Mouse (Mus musculus) bone marrow, adult 2 months (tissue): ENCODE results near the gene Selplg. TPM values are rescaled to one million over a fixed set of nuclear protein-coding genes. Genes with fewer than 3 reads are reported as not detected.

Experiments
- H3K27ac ChIP-seq: fragments of 200-500 bp; 2 replicates; pipeline ENCODE4 v1.5.1; 2012; ENCODE audit warnings: low read depth, mild to moderate bottlenecking, control low read depth, inconsistent platforms, low read length; ENCODE audit not compliant: control insufficient read depth, poor library complexity, insufficient read depth
- H3K4me1 ChIP-seq: fragments of 200-500 bp; 2 replicates; pipeline ENCODE4 v1.6.1; 2011; ENCODE audit warnings: low read length; ENCODE audit not compliant: control insufficient read depth, insufficient read depth
- H3K4me3 ChIP-seq: fragments of 200-500 bp; replicated peaks from 2 replicates; pipeline ENCODE3; 2011; ENCODE audit warnings: mild to moderate bottlenecking, low read depth, low read length, control low read depth; ENCODE audit not compliant: control insufficient read depth
- CTCF ChIP-seq: fragments of 200-500 bp; IDR thresholded peaks from 2 replicates; pipeline ENCODE4 v1.5.1; 2011; ENCODE audit warnings: low read length, control low read depth; ENCODE audit not compliant: control insufficient read depth, insufficient read depth
- POLR2A ChIP-seq: fragments of 200-500 bp; IDR thresholded peaks from 2 replicates; pipeline ENCODE4 v1.6.1; 2011; ENCODE audit warnings: low read depth, mild to moderate bottlenecking, control low read depth, low read length, borderline replicate concordance; ENCODE audit not compliant: control insufficient read depth
- WGBS: fragments of 180-500 bp; shearing (Covaris S2); methylation state at CpG from one replicate; pipeline ENCODE4 v1.1.7; 2018; 5-methylcytosine and 5-hydroxymethylcytosine counted together
- polyA plus RNA-seq: library from polyadenylated mRNA; stranded (reverse); fragments of >200 nt; gene quantifications from 2 replicates; pipeline ENCODE4 v1.2.4, GENCODE M21; 2011; ENCODE audit warnings: low replicate concordance; ENCODE audit not compliant: missing spikeins, insufficient read depth, insufficient read length

Gene Selplg
- polyA plus RNA-seq, 1 experiment, result 146 TPM

- WGBS, result 73% methylated on average over 8 of the region's 8 CpGs
- H3K4me1 ChIP-seq, result peaks cover 3% of the 10 kb centered on the region
- H3K4me3 ChIP-seq, result no peak overlapping the region
- TF ChIP-seq CTCF (no peak), POLR2A (no peak)
- H3K27ac ChIP-seq, result no peak overlapping the region
These were observed 18.3 kb upstream of the Selplg start for GRCm38 (mm10) chr5:113850680-113851230.

- Histone ChIP-seq H3K27ac (no peak overlapping the region; the same call in 1 of the 2 replicates), H3K4me1 (peaks cover 9% of the 10 kb centered on the region), H3K4me3 (no peak overlapping the region)
- no peak for TF ChIP-seq POLR2A
- no peak for TF ChIP-seq CTCF
- WGBS, result 91% methylated on average over 9 of the region's 9 CpGs
These were observed 15.2 kb upstream of the Selplg start for GRCm38 (mm10) chr5:113847636-113848035.

- TF ChIP-seq CTCF (no peak), POLR2A (no peak)
- Histone ChIP-seq H3K27ac (peak overlapping the region; percentile 36; the same call in 1 of the 2 replicates), H3K4me1 (peaks cover 11% of the 10 kb centered on the region), H3K4me3 (no peak overlapping the region)
- 65% methylated on average over 8 of the region's 8 CpGs for WGBS
These were observed 14.2 kb upstream of the Selplg start for GRCm38 (mm10) chr5:113846656-113847055.

GRCm38 (mm10) chr5:113845627-113846026, 13.2 kb upstream of the Selplg start:
- no peak for TF ChIP-seq POLR2A
- TF ChIP-seq CTCF, result no peak
- H3K4me1 ChIP-seq, result peaks cover 11% of the 10 kb centered on the region
- H3K27ac ChIP-seq, result no peak overlapping the region
- WGBS, result 84% methylated on average over 8 of the region's 8 CpGs
- no peak overlapping the region for H3K4me3 ChIP-seq

- Histone ChIP-seq H3K27ac (0 out of 2 replicates have a peak overlapping the region, but pooled peaks have one; percentile 4), H3K4me3 (no peak overlapping the region), H3K4me1 (peaks cover 12% of the 10 kb centered on the region)
- WGBS, result 18% methylated on average over 7 of the region's 7 CpGs
- TF ChIP-seq POLR2A, result no peak
- TF ChIP-seq CTCF, result peak; percentile 99
These were observed 12.3 kb upstream of the Selplg start for GRCm38 (mm10) chr5:113844721-113845120.

GRCm38 (mm10) chr5:113844106-113844505, 11.7 kb upstream of the Selplg start:
- Histone ChIP-seq H3K4me1 (peaks cover 12% of the 10 kb centered on the region), H3K4me3 (no peak overlapping the region)
- 92% methylated on average over 15 of the region's 15 CpGs for WGBS

GRCm38 (mm10) chr5:113842906-113843305, 10.5 kb upstream of the Selplg start:
- TF ChIP-seq CTCF, result no peak
- TF ChIP-seq POLR2A, result 0 out of 2 replicates have a peak, but pooled peaks have one; percentile 42
- Histone ChIP-seq H3K4me3 (peak overlapping the region; percentile 7), H3K4me1 (peaks cover 12% of the 10 kb centered on the region), H3K27ac (peak overlapping the region; percentile 93)
- 56% methylated on average over 9 of the region's 9 CpGs for whole genome bisulfite sequencing

More at GRCm38 (mm10) chr5:113844106-113844505, 11.7 kb upstream of the Selplg start:
- 0 out of 2 replicates have a peak overlapping the region, but pooled peaks have one; percentile 4 for H3K27ac ChIP-seq
- TF ChIP-seq CTCF (no peak), POLR2A (no peak)

GRCm38 (mm10) chr5:113842244-113842643, 9.8 kb upstream of the Selplg start:
- H3K4me1 ChIP-seq, result peaks cover 14% of the 10 kb centered on the region
- WGBS, result 33% methylated on average over 9 of the region's 9 CpGs
- TF ChIP-seq POLR2A (no peak), CTCF (no peak)
- H3K27ac ChIP-seq, result peak overlapping the region; percentile 93
- H3K4me3 ChIP-seq, result no peak overlapping the region
